Comparison of ENCODE assay signal across 27 mouse cellular contexts in the genomic region with DNA sequence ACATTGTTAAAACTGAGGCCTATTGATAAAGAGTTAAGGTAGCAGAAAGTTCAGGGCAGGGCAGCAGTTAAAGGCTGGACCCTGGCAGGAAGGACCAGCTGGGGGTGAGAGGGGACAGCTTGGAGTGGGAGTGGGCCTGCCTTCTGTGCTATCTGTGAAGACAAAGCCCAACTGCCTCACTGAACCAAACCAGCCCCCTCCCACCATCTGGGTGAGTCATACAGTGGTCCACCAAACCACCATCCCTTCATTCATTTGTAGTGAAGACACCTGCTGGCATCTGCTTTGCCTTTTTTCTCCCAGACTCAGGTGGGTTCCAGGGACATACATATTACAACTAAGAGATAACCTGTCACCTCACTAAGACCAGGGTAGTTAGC. TPM values are rescaled to one million over a fixed set of nuclear protein-coding genes. Genes with fewer than 3 reads are reported as not detected.
A peak's percentile ranks its signal among the peaks of the same experiment; 100 is the strongest.
DNase-seq lines count a peak whose midpoint lies in the region; ATAC-seq and TF ChIP-seq lines count a peak whose summit lies in the region.
"Had no signal": no experiment of that assay in that cellular context is flagged by ENCODE, and none has a peak within 500 bp of the region (broad histone marks: within the 10 kb centered on the region; RNA-seq: fewer than 3 reads in every experiment).

No protein-coding gene starts in this region.

- no peak overlapping the region for H3K4me3 ChIP-seq in gastrocnemius, adult 2 months
- no peak overlapping the region for H3K4me3 ChIP-seq in heart, embryonic 14.5 days (ENCODE audit: control insufficient read depth in 1 of 2, insufficient read depth in 1 of 2, low read depth in 1 of 2, low read length in 2 of 2)
- H3K4me3 ChIP-seq in liver, embryonic 13.5 days (replicated peaks): no peak overlapping the region
- no peak overlapping the region for H3K4me3 ChIP-seq in intestine, postnatal 0 days (ENCODE audit: low read depth, low read length)
- H3K4me3 ChIP-seq: embryonic facial prominence, embryonic 12.5 days; hindbrain, embryonic 13.5 days; kidney, embryonic 15.5 days; left cerebral cortex, adult 2 months; limb, embryonic 12.5 days; midbrain, embryonic 13.5 days; neural tube, embryonic 13.5 days had no signal

- peak; percentile 10 for DNase-seq in gastrocnemius, adult 2 months
- DNase-seq in gastrocnemius, adult 8-10 months (ENCODE audit: low spot score in 2 of 2): no peak
- DNase-seq in heart, adult 9 months (ENCODE audit: low spot score in 2 of 2): no peak
- no peak for DNase-seq in liver, embryonic 13.5 days
- DNase-seq in liver: no peak
- DNase-seq: adrenal gland, postnatal 14 days; embryo, embryonic 11 days; gastrocnemius, postnatal 36 days; heart, postnatal 36 days; kidney, adult 18-20 months; kidney, postnatal 25 days; right cerebral cortex, postnatal 4 days; thymus, adult 18-20 months; thymus, postnatal 36 days had no signal

- H3K9me3 ChIP-seq in heart, embryonic 14.5 days (ENCODE audit: control insufficient read depth, low read length): no peaks in the 10 kb centered on the region
- H3K9me3 ChIP-seq in liver, embryonic 13.5 days (replicated peaks): no peaks in the 10 kb centered on the region
- H3K9me3 ChIP-seq in intestine, postnatal 0 days (ENCODE audit: control insufficient read depth): no peaks in the 10 kb centered on the region
- H3K9me3 ChIP-seq: embryonic facial prominence, embryonic 12.5 days; hindbrain, embryonic 13.5 days; kidney, embryonic 15.5 days; limb, embryonic 12.5 days; midbrain, embryonic 13.5 days; neural tube, embryonic 13.5 days had no signal

- H3K36me3 ChIP-seq in heart, embryonic 14.5 days (ENCODE audit: control insufficient read depth, insufficient read depth, low read length): no peaks in the 10 kb centered on the region
- H3K36me3 ChIP-seq in liver, embryonic 13.5 days: no peaks in the 10 kb centered on the region
- peaks cover 3% of the 10 kb centered on the region; the same call in 1 of the 2 replicates for H3K36me3 ChIP-seq in intestine, postnatal 0 days (ENCODE audit: control insufficient read depth, insufficient read depth)
- H3K36me3 ChIP-seq: hindbrain, embryonic 13.5 days; midbrain, embryonic 13.5 days; neural tube, embryonic 13.5 days had no signal

- TF ChIP-seq CTCF in gastrocnemius, adult 2 months (IDR thresholded peaks at IDR 0.05): no peak
- no peak for TF ChIP-seq CTCF in intestine, postnatal 0 days (IDR thresholded peaks at IDR 0.05; ENCODE audit: low read depth)

- intact Hi-C loops in gastrocnemius, adult 2 months (cut with DNase I): no loop called here

- H3K9ac ChIP-seq in heart, embryonic 14.5 days (ENCODE audit: low read length): no peak overlapping the region
- 0 out of 2 replicates have a peak overlapping the region, but pooled peaks have one; percentile 18 for H3K9ac ChIP-seq in liver, embryonic 13.5 days
- H3K9ac ChIP-seq in intestine, postnatal 0 days (ENCODE audit: low read depth, low read length): no peak overlapping the region
- H3K9ac ChIP-seq: embryonic facial prominence, embryonic 12.5 days; hindbrain, embryonic 13.5 days; kidney, embryonic 15.5 days; limb, embryonic 12.5 days; liver, embryonic 14.5 days; midbrain, embryonic 13.5 days; neural tube, embryonic 13.5 days had no signal

- no peak overlapping the region for H3K27ac ChIP-seq in gastrocnemius, adult 2 months
- H3K27ac ChIP-seq in heart, embryonic 14.5 days (replicated peaks in 1 of 2; ENCODE audit: control insufficient read depth in 1 of 2, insufficient read depth in 1 of 2, low read depth in 2 of 2, low read length in 2 of 2): peak overlapping the region; percentile 56 to 96
- no peak overlapping the region for H3K27ac ChIP-seq in liver, embryonic 13.5 days
- H3K27ac ChIP-seq in intestine, postnatal 0 days (ENCODE audit: low read depth, low read length): peak overlapping the region; percentile 47; the same call in 1 of the 2 replicates
- H3K27ac ChIP-seq: embryonic facial prominence, embryonic 12.5 days; hindbrain, embryonic 13.5 days; kidney, embryonic 15.5 days; left cerebral cortex, adult 2 months; limb, embryonic 12.5 days; liver, embryonic 14.5 days; midbrain, embryonic 13.5 days; stomach, postnatal 0 days had no signal

- H3K4me1 ChIP-seq in heart, embryonic 14.5 days (ENCODE audit: control insufficient read depth in 2 of 2, insufficient read depth in 2 of 2, low read length in 2 of 2): peaks cover 18 to 41% of the 10 kb centered on the region in 2 experiments
- H3K4me1 ChIP-seq in liver, embryonic 13.5 days (replicated peaks): peaks cover 43% of the 10 kb centered on the region
- H3K4me1 ChIP-seq in intestine, postnatal 0 days (replicated peaks; ENCODE audit: control insufficient read depth, insufficient read depth, low read length): no peaks in the 10 kb centered on the region; the same call in none of the 2 replicates

- no peaks in the 10 kb centered on the region for H3K27me3 ChIP-seq in heart, embryonic 14.5 days (ENCODE audit: control insufficient read depth, insufficient read depth, low read length)
- no peaks in the 10 kb centered on the region for H3K27me3 ChIP-seq in liver, embryonic 13.5 days
- no peaks in the 10 kb centered on the region for H3K27me3 ChIP-seq in intestine, postnatal 0 days (replicated peaks; ENCODE audit: control insufficient read depth, insufficient read depth, low read length)
- H3K27me3 ChIP-seq: embryonic facial prominence, embryonic 12.5 days; hindbrain, embryonic 13.5 days; kidney, embryonic 15.5 days; limb, embryonic 12.5 days; midbrain, embryonic 13.5 days; neural tube, embryonic 13.5 days had no signal

- ATAC-seq in heart, embryonic 14.5 days (ENCODE audit: insufficient number of reproducible peaks, insufficient read depth, low FRiP score, low read depth): no peak
- ATAC-seq in liver, embryonic 13.5 days (ENCODE audit: low read depth): no peak
- ATAC-seq in intestine, postnatal 0 days: no peak
- ATAC-seq: CD4-positive, CD25-positive, alpha-beta regulatory T cell, adult 4 months; forebrain, embryonic 14.5 days; midbrain, embryonic 13.5 days had no signal

- peak overlapping the region; percentile 15; the same call in 1 of the 2 replicates for H3K4me2 ChIP-seq in heart, embryonic 14.5 days (ENCODE audit: low read length)
- H3K4me2 ChIP-seq in liver, embryonic 13.5 days: no peak overlapping the region
- H3K4me2 ChIP-seq in intestine, postnatal 0 days (replicated peaks; ENCODE audit: low read depth): no peak overlapping the region; the same call in 1 of the 2 replicates
- H3K4me2 ChIP-seq: embryonic facial prominence, embryonic 12.5 days; hindbrain, embryonic 13.5 days; kidney, embryonic 15.5 days; limb, embryonic 12.5 days; midbrain, embryonic 13.5 days; neural tube, embryonic 13.5 days had no signal

RNA-seq across cellular contexts. Expression of a gene that starts 2.4 kb away (rescaled TPM):
- 10 to 100 TPM; 66.1 to 70.5 TPM for total RNA-seq in gastrocnemius, adult 2 months (2021)
- total RNA-seq in gastrocnemius, adult 8-10 months (2022): 10 to 100 TPM; 54.6 to 64.5 (median 59.5) TPM
- 55.6 and 62.2 TPM in 2 replicates for polyA plus RNA-seq in heart, embryonic 14.5 days (2014; fragmentation: Nextera tagmentation; extraction: Ambion mirVana)
- polyA plus RNA-seq in liver, embryonic 13.5 days (2015; fragmentation: Nextera tagmentation; extraction: Ambion mirVana): 22.3 and 28.0 TPM in 2 replicates
- 25.7 and 28.5 TPM in 2 replicates for polyA plus RNA-seq in intestine, postnatal 0 days (2015; fragmentation: Nextera tagmentation; extraction: Ambion mirVana)

Comparison
In these comparisons a context has a peak if more than half of its experiments do, and no peak if none do; other contexts are left out.
1. H3K27ac ChIP-seq: peak in heart, embryonic 14.5 days (2 of 2) and intestine, postnatal 0 days (single experiment); none in gastrocnemius, adult 2 months (single experiment) and liver, embryonic 13.5 days (single experiment).